Mouse (Mus musculus) thymus, postnatal 25 days (tissue): ENCODE results near the gene Dzip1.

Source experiments
- DNase-seq: peaks from one replicate; pipeline ENCODE4 v3.0.0; 2022

The Dzip1 gene

DNA sequence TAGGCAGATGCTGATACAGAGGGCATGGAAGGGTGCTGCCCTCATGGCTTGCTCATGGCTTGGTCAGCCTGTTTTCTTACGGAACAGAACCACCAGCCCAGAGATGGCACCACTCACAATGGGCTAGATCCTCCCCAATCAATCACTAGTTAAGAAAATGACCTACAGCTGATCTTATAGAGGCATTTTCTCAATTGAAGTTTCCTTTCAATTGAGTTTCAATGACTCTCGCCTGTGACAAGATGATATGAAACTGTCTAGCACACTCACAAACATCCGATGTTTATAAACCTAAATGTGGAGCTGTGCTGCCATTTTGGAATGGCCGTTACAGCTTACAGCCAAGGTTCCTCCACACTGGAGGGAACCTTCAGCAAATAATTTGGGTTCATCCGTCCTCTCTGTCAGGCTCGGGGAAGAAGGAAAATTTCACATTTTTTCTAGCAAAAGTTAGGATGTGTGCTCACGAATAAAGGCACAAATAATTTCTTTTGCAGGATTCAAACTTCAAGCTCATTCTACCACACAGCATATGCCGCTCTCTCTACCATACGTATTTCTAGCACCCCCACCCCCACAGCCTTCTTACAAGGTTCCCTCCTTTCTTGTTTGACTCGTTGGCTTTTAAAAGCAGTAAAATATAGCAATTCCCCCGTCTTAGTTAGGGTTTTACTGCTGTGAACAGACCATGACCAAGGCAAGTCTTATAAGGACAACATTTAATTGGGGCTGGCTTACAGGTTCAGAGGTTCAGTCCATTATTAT is 95.7 kb downstream of the Dzip1 start:
- DNase-seq: no peak

DNA sequence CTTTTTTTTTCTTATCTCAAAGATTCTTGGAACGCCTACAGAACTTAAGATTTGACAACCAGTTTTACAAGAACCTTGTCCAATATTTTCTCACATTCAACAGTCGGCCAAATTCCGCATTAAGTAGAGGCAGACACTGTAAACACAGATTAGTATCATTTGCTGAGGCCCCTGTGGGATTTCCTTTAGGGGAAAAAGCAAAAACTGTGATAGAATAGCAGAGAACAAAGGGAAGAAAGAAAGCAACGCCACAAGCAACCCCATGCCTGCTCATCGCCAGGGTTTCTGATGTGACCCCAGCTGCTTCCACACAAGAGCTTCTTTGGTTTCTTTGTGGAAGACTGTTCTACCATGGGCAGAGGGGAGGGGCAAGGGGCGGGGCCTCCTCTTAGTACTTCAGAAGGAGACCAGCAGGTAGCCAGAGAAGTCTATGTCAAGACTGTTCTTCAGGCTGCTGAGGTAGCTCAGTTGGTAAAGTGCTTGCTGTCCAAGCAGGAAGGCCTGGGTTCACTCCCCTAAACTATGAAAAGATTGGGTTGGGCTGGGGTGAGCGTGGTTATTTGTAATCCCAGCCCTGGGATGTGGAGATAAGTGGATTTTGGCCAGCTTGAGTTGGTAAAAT is 97.9 kb downstream of the Dzip1 start:
- no peak for DNase-seq

DNA sequence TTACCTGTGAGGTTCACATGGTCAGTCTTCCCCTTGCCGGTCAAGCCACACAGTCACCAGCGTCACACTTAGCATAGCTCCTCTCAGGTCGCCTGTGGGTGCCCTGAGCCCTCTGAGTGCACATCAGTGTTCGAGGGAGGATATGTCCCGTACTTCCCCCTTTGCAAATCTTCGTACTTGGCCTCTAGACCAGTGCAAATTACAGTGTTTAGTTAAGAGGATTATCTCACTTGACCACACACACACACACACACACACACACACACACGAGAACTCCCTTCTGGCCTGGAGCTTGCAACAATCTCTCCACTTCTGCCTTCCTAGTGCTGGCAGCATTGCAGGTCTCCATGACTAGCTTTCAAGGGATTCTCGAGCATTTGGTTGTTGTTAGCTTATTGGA is 98.9 kb downstream of the Dzip1 start:
- no peak for DNase-seq
